Mouse (Mus musculus): ENCODE results near the gene Ncor2.
"Not testable (repeated sequence)": the region's sequence is repeated elsewhere in the genome, so short reads cannot be mapped to it uniquely, and the experiment has no call there.

Ncor2 gene

GRCm38 (mm10) chr5:125179007-125179734 lies at the start of gene Ncor2:
Gene Ncor2, minus strand, starts transcription at chr5:125179219.
- in situ Hi-C loops (cut with MseI, MboI): no loop called here

- in situ Hi-C loops (cut with MseI, MboI): no loop called here
Observed at GRCm38 (mm10) chr5:125227699-125228098, 48.7 kb upstream of the Ncor2 start.

DNA sequence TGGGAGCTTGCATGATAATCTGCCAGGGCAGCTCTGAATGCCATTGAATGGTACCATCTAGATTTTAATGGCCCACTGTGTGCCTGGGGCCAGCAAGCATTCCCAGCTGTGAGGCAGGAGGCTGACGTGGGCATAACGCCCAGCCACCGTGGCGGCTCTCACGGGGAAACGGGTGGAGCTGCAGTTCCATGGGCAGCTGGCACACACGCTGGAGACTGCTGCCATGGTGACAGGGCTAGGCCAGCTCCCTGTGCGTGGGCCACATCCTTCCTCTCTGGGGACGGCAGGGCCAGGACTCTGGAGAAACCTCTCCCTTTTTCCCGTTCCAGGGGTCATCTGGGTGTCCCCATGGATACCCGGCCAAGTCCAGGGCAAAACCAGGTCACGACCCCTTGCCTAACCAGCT lies 47.2 kb upstream of the Ncor2 start:
- in situ Hi-C loops (cut with MseI, MboI): no loop called here

- in situ Hi-C loops (cut with MseI, MboI): no loop called here
Observed at GRCm38 (mm10) chr5:125224925-125225324, 45.9 kb upstream of the Ncor2 start.

GRCm38 (mm10) chr5:125223961-125224360 lies 44.9 kb upstream of the Ncor2 start:
- in situ Hi-C loops (cut with MseI, MboI): no loop called here

DNA sequence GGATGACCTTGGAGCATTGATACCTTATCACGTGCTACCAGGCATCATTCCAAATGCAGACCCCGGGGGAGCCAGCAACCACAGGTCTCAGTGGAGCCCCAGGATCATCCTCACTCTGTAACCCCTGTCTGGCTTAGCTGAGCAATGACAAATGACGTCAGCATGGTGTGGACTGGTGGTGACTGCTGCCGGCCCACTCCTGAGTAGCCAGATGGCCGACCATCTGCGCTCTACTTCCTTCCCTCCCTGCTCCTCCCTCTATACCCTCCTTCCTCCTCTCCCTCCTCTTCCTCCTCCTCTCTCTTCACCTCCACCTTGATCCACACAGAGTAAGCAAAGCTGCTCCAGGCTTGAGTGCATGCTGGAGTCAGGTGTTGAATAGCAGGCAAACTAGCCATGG lies 43.7 kb upstream of the Ncor2 start:
- in situ Hi-C loops (cut with MseI, MboI): no loop called here

DNA sequence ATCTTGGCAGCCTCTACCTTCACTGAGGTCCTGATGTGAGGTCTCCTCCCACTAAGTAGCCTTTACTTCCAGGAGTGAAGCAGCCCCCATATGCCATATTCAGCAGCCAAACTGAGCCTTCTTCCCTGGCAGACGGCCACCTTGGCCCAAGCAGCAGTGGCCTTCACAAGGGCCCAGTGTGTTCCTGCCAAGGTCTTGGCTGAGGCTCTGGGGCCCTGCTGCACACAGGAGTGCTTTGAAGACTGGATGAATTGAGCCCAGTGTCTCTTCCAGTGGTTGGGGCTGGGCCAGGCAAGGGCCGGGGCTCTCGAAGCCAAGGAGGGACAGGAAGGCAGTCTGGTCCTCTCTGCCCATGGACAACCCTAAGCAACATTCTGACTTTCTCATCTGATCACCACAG lies 42.8 kb upstream of the Ncor2 start:
- in situ Hi-C loops (cut with MseI, MboI): no loop called here

DNA sequence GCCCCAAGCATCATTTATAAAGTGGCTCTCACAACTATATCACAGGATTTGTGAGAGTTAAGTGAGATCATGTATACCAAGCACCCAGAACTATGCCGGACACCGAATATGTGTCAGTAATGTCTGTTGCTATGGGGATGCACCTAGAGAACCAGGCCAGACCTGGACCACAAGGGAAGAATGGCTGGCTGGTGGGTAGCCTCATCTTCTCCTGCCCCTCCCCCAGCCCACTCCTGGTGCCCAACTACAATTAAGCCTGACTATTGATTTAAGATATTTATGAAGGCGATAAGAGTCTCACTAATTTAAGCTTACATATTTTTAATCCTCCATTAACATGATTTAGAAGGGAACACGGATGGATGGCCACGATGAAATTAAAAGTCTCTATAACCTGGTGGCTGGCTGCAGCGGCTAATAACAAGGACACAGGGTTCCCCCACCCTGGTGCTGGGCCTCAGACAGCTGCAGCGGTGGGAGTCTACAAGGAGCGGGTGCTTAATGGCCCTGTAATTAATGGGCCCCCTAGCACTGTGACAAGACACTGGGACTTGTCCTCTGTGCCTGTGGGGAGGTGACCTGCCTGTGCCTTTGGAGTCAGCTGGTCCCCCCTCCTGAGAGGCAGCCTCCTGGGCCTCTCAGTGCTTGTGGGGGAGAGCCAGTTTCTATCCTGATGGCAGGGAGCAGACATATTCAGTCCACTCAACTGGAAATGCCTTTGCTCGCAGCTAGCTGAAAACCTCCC lies 38.6 kb upstream of the Ncor2 start:
- in situ Hi-C loops (cut with MseI, MboI): no loop called here

- in situ Hi-C loops (cut with MseI, MboI): no loop called here
Observed at GRCm38 (mm10) chr5:125215930-125216459, 37.0 kb upstream of the Ncor2 start.

DNA sequence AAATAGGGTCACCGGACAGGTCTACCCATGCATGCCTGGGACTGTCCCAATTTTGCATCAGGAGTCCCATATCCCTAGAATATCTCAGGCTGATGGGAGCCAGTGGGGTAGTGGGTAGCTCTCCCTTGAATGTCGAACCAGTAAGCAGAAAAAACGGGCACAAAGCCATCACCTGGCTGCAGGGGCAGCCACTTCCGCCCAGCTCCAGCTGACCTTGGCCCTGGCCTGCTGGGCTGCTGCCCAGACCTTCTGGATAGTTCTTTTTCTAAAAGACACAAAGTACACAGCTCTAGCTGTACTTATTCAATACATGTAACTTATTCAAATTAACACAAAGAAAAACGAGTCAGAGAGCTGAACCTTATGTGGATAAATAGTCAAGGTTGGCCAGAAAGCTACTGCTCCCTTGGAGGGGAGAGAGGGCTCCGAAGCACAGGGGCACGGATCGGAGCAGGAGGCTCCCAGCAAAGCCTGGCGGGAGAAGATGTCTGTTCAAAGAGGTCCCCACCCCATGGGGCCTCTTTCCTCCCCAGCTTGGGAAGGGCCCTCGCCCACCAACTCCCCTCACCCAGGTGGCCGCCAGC lies 36.4 kb upstream of the Ncor2 start:
- in situ Hi-C loops (cut with MseI, MboI): no loop called here

DNA sequence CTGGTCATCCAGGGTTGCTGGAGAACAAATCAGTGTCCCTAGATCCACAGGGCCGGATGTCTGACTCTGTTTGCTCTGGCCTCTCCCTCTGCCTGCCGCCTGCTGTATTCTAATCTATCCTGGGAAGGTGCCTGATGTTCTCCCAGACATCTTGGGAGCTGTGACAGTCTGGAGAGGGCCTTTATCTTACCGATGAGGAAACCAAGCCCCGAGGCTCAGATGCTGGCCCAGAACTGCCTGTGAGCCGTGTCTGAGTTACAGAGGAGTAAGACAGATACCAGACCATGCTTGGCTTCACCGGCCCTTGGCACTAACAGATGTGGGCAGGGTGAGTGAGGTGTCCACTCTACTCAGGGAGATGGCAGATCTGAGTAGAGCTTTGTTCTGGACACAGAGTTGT lies 35.0 kb upstream of the Ncor2 start:
- in situ Hi-C loops (cut with MseI, MboI): no loop called here

- in situ Hi-C loops (cut with MseI, MboI): loop anchor here in 1 of 2 experiments (5.0 kb wide), 1 partner anchor 47 kb away; no protein-coding TSS in a partner anchor
Observed at GRCm38 (mm10) chr5:125204910-125205309, 25.9 kb upstream of the Ncor2 start.

DNA sequence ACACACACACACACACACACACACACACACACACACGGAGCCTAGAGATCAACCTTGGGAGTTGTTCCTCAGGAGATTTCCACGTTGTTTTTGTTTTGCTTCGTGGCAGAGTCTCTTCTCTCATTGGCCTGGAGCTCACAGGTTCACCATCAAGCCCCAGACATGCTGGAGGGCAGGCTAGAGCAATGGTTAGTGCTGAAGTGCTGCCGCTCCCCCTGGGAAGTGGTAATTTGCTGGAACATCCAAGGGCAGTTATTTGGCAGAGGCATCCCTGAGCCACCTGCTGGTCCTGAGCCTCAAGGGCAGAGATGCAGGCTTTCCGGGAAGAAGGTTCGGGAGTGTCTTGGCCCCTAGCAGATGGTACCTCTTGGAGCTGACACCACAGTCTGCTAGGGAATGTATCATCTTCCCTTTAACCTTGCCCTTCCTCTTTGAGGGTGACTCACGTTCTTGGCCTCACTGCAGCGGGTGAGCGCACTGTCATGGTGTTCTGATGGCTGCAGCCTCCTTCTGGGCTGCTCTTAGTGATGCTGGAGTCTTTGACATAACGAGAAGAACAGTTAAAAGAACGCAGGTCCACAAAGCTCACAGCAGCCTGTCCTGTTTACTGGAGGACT lies 25.3 kb upstream of the Ncor2 start:
- in situ Hi-C loops (cut with MseI, MboI): no loop called here

DNA sequence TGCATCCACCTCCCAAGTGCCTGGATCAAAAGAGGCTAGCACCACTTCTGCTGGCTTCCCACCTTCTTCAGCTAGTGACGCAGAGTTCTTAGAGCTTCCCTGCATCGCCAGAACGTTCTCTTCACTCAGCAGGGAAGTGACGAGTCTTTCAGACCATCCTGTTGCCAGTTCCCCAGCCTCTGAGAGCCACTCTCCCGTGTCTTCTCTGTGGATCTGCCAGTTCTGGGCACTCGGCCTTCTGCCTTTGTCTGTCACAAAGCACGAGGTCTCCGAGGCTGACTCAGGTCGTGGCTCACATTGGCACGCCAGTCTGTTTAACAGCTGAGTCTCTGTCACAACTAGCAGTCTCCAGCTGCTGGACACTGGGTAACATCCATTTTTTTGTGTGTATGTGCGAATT lies 24.7 kb upstream of the Ncor2 start:
- in situ Hi-C loops (cut with MseI, MboI): no loop called here

DNA sequence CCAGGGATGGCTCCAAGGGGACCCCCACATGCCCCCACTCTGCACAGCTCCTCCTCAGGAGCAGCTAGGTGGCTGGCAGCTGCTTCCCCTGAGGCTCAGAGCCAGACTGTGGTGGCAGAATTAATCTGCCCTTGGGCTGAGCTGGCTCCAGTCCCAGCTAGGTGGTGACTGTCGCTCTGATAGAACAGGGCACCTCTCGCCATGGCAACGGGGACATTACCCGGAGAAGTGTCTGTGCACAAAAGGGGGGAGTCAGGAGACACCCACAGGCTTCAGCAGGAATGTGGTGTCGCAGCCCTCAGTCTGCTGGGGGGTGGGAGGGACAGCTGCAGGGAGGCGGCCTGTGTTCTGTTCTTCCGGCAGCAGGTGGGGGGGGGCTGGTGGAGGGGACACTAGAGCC lies 24.1 kb upstream of the Ncor2 start:
- in situ Hi-C loops (cut with MseI, MboI): no loop called here

GRCm38 (mm10) chr5:125202100-125202499 lies 23.1 kb upstream of the Ncor2 start:
- in situ Hi-C loops (cut with MseI, MboI): no loop called here

GRCm38 (mm10) chr5:125199086-125199485 lies 20.1 kb upstream of the Ncor2 start:
- in situ Hi-C loops (cut with MseI, MboI): no loop called here

DNA sequence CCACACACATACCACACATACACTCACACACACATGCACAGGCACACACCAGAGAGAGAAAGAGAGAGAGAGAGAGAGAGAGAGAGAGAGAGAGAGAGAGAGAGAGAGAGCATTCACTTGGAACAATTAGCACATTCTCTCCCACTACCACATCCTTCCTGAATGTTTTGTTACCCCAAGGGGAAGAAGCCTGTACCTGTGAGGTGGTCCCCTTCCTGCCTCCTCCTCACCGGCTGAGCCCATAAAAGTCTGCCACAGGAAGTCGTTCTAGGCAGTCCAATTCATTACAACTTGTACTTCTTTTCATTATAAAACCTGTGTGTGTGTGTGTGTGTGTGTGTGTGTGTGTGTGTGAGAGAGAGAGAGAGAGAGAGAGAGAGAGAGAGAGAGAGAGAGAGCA lies 18.3 kb upstream of the Ncor2 start:
- in situ Hi-C loops (cut with MseI, MboI): not testable (repeated sequence)

- in situ Hi-C loops (cut with MseI, MboI): no loop called here
Observed at GRCm38 (mm10) chr5:125196054-125196453, 17.0 kb upstream of the Ncor2 start.

DNA sequence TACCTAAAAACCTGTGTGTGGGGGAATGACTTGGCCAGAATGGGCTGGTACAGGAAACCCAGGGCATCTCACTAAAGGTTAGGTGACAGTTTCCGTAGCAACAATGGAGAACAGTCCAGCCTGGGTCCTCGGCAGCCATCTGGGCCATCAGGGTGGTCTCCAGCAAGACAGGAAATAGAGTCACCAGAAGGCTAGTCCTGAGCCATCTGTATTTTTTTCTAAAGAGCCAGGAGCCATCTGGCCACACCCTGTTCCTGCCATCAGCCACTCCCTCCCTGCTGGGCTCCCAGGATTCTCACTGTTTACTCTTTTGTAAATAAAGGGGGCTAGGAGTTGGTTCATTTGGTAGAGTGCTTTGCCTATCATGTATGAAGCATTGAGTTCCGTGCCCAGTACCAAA lies 16.1 kb upstream of the Ncor2 start:
- in situ Hi-C loops (cut with MseI, MboI): no loop called here

- in situ Hi-C loops (cut with MseI, MboI): no loop called here
Observed at GRCm38 (mm10) chr5:125193478-125194439, 14.7 kb upstream of the Ncor2 start.

Measured in mouse trophoblast stem cell (cell line).